Mouse (Mus musculus): ENCODE data around the gene Nav2.
A peak's percentile ranks its signal among the peaks of the same experiment; 100 is the strongest.

The Nav2 gene

DNA sequence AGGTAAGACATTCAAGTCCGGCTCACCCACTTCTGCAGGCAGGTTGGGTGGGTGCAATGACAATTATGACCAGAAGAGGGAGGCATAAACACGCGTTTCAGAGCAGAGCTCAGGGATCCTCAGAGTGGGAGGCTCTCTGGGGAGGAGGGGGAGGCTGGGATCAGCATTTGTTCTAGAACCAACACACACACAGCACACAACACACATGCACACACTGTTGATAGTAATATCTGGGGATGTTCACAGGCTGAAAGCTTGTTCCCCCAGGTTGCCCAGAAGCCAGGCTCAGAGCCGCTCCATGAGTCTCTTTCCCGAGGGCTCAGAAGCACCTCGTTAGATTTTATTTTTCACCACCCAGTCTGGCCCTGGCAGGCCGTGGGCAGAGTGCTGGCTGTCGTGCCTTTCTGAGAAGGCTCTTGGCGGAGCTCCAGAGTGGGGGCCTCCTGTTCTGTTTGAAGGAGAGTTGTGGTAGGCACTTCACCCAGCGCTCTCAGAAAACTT lies 224.4 kb downstream of the Nav2 start:
- Histone ChIP-seq H3K4me1 (replicated peaks; ENCODE audit: low read depth, low read length) (0 out of 2 replicates have a peak, but pooled peaks cover 4% of the 10 kb centered on the region), H3K4me3 (replicated peaks; ENCODE audit: low read length) (no peak overlapping the region), H3K9me3 (ENCODE audit: low read length) (peaks cover 43% of the 10 kb centered on the region), H3K36me3 (ENCODE audit: insufficient read depth, low read length) (no peaks in the 10 kb centered on the region), H3K27me3 (ENCODE audit: insufficient read depth, low read length) (no peaks in the 10 kb centered on the region; the same call in 1 of the 2 replicates)
- TF ChIP-seq NANOG (IDR thresholded peaks at IDR 0.05; ENCODE audit: borderline replicate concordance, low read length) (no peak), CTCF (conservative IDR thresholded peaks at IDR 0.05; ENCODE audit: low read length) (peak; percentile 62)

DNA sequence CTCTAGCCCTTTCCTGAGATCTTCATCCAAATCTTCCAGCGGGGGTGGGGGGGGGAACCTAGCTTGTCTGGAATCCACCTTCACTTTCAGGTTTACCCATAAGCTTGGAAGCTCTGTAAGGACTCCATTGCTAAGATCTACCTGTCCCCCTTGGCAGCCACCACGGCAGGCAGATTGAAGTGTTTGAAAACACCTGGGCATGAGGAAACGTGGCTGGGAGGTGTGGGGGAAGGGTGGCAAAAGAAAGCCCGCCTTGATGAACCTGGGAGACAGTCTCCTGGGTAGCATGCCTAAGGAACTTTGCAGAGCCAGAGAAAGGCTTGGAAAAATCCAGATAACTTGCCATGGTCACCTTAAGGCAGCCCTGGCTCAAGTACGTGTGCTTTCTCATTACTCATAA lies 225.9 kb downstream of the Nav2 start:
- H3K36me3 ChIP-seq (ENCODE audit: insufficient read depth, low read length), result no peaks in the 10 kb centered on the region
- TF ChIP-seq NANOG (IDR thresholded peaks at IDR 0.05; ENCODE audit: borderline replicate concordance, low read length), result no peak
- no peak for TF ChIP-seq CTCF (conservative IDR thresholded peaks at IDR 0.05; ENCODE audit: low read length)
- TF ChIP-seq POU5F1 (IDR thresholded peaks at IDR 0.05; ENCODE audit: borderline replicate concordance, low read length), result no peak
- H3K4me3 ChIP-seq (replicated peaks; ENCODE audit: low read length), result no peak overlapping the region
- peaks cover 28% of the 10 kb centered on the region for H3K9me3 ChIP-seq (ENCODE audit: low read length)
- 0 out of 2 replicates have a peak, but pooled peaks cover 4% of the 10 kb centered on the region for H3K4me1 ChIP-seq (replicated peaks; ENCODE audit: low read depth, low read length)
- H3K27me3 ChIP-seq (ENCODE audit: insufficient read depth, low read length), result no peaks in the 10 kb centered on the region; the same call in 1 of the 2 replicates

GRCm38 (mm10) chr7:49139762-49140161 lies 231.2 kb downstream of the Nav2 start:
- H3K36me3 ChIP-seq (ENCODE audit: insufficient read depth, low read length), result no peaks in the 10 kb centered on the region
- H3K4me3 ChIP-seq (replicated peaks; ENCODE audit: low read length), result no peak overlapping the region
- no peaks in the 10 kb centered on the region for H3K4me1 ChIP-seq (replicated peaks; ENCODE audit: low read depth, low read length)
- no peak for TF ChIP-seq NANOG (IDR thresholded peaks at IDR 0.05; ENCODE audit: borderline replicate concordance, low read length)
- TF ChIP-seq CTCF (conservative IDR thresholded peaks at IDR 0.05; ENCODE audit: low read length), result no peak
- no peak for TF ChIP-seq POU5F1 (IDR thresholded peaks at IDR 0.05; ENCODE audit: borderline replicate concordance, low read length)
- peaks cover 6% of the 10 kb centered on the region for H3K27me3 ChIP-seq (ENCODE audit: insufficient read depth, low read length)
- peaks cover 4% of the 10 kb centered on the region; the same call in 1 of the 2 replicates for H3K9me3 ChIP-seq (ENCODE audit: low read length)

- peaks cover 15% of the 10 kb centered on the region for H3K27me3 ChIP-seq (ENCODE audit: insufficient read depth, low read length)
- no peaks in the 10 kb centered on the region for H3K36me3 ChIP-seq (ENCODE audit: insufficient read depth, low read length)
- TF ChIP-seq CTCF (conservative IDR thresholded peaks at IDR 0.05; ENCODE audit: low read length) (no peak), NANOG (IDR thresholded peaks at IDR 0.05; ENCODE audit: borderline replicate concordance, low read length) (no peak), POU5F1 (IDR thresholded peaks at IDR 0.05; ENCODE audit: borderline replicate concordance, low read length) (no peak)
- no peak overlapping the region for H3K4me3 ChIP-seq (replicated peaks; ENCODE audit: low read length)
- peaks cover 12% of the 10 kb centered on the region for H3K4me1 ChIP-seq (replicated peaks; ENCODE audit: low read depth, low read length)
- no peaks in the 10 kb centered on the region for H3K9me3 ChIP-seq (ENCODE audit: low read length)
These were observed 235.4 kb downstream of the Nav2 start for GRCm38 (mm10) chr7:49143966-49144365.

- TF ChIP-seq CTCF (conservative IDR thresholded peaks at IDR 0.05; ENCODE audit: low read length) (peak; percentile 13; the same call in 1 of the 2 replicates), NANOG (IDR thresholded peaks at IDR 0.05; ENCODE audit: borderline replicate concordance, low read length) (no peak)
- peak overlapping the region; percentile 23; the same call in 1 of the 2 replicates for H3K4me3 ChIP-seq (replicated peaks; ENCODE audit: low read length)
- no peaks in the 10 kb centered on the region for H3K36me3 ChIP-seq (ENCODE audit: insufficient read depth, low read length)
- H3K4me1 ChIP-seq (replicated peaks; ENCODE audit: low read depth, low read length), result peaks cover 12% of the 10 kb centered on the region
- H3K27me3 ChIP-seq (ENCODE audit: insufficient read depth, low read length), result peaks cover 15% of the 10 kb centered on the region
- no peaks in the 10 kb centered on the region for H3K9me3 ChIP-seq (ENCODE audit: low read length)
These were observed 237.5 kb downstream of the Nav2 start for GRCm38 (mm10) chr7:49145749-49146670.

DNA sequence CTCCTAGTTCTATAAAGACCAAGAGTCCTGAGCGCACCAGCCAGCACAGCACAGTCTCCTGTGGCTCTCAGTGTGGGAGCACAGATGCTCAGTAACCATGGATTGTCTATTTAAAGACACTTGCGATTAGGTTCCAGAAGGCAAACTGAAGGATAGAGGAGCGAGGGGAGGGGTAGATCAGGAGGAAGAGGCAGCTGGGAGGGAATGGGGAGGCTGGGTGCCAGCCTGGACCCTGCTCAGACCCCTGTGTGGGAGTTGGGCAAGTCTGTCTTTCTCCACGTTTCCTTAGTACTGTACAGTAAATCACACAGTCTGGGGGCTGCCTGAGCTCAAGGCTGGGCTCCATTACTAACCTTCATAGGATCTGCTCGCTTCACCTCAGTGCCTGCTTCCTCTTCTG lies 243.8 kb downstream of the Nav2 start:
- TF ChIP-seq POU5F1 (IDR thresholded peaks at IDR 0.05; ENCODE audit: borderline replicate concordance, low read length), result no peak
- no peak for TF ChIP-seq CTCF (conservative IDR thresholded peaks at IDR 0.05; ENCODE audit: low read length)
- TF ChIP-seq NANOG (IDR thresholded peaks at IDR 0.05; ENCODE audit: borderline replicate concordance, low read length), result no peak
- no peaks in the 10 kb centered on the region for H3K9me3 ChIP-seq (ENCODE audit: low read length)
- no peaks in the 10 kb centered on the region for H3K36me3 ChIP-seq (ENCODE audit: insufficient read depth, low read length)
- no peaks in the 10 kb centered on the region for H3K4me1 ChIP-seq (replicated peaks; ENCODE audit: low read depth, low read length)
- H3K4me3 ChIP-seq (replicated peaks; ENCODE audit: low read length), result no peak overlapping the region
- no peaks in the 10 kb centered on the region for H3K27me3 ChIP-seq (ENCODE audit: insufficient read depth, low read length)

GRCm38 (mm10) chr7:49152713-49153112 lies 244.2 kb downstream of the Nav2 start:
- Histone ChIP-seq H3K4me1 (replicated peaks; ENCODE audit: low read depth, low read length) (no peaks in the 10 kb centered on the region), H3K9me3 (ENCODE audit: low read length) (no peaks in the 10 kb centered on the region), H3K27me3 (ENCODE audit: insufficient read depth, low read length) (no peaks in the 10 kb centered on the region), H3K36me3 (ENCODE audit: insufficient read depth, low read length) (no peaks in the 10 kb centered on the region), H3K4me3 (replicated peaks; ENCODE audit: low read length) (no peak overlapping the region)
- TF ChIP-seq POU5F1 (IDR thresholded peaks at IDR 0.05; ENCODE audit: borderline replicate concordance, low read length), result no peak
- no peak for TF ChIP-seq NANOG (IDR thresholded peaks at IDR 0.05; ENCODE audit: borderline replicate concordance, low read length)
- no peak for TF ChIP-seq CTCF (conservative IDR thresholded peaks at IDR 0.05; ENCODE audit: low read length)

- H3K36me3 ChIP-seq (ENCODE audit: insufficient read depth, low read length), result no peaks in the 10 kb centered on the region
- H3K27me3 ChIP-seq (ENCODE audit: insufficient read depth, low read length), result no peaks in the 10 kb centered on the region
- H3K4me3 ChIP-seq (replicated peaks; ENCODE audit: low read length), result no peak overlapping the region
- no peaks in the 10 kb centered on the region for H3K9me3 ChIP-seq (ENCODE audit: low read length)
- no peaks in the 10 kb centered on the region for H3K4me1 ChIP-seq (replicated peaks; ENCODE audit: low read depth, low read length)
- TF ChIP-seq NANOG (IDR thresholded peaks at IDR 0.05; ENCODE audit: borderline replicate concordance, low read length), result no peak
- no peak for TF ChIP-seq CTCF (conservative IDR thresholded peaks at IDR 0.05; ENCODE audit: low read length)
- no peak for TF ChIP-seq POU5F1 (IDR thresholded peaks at IDR 0.05; ENCODE audit: borderline replicate concordance, low read length)
These were observed 250.3 kb downstream of the Nav2 start for GRCm38 (mm10) chr7:49158641-49159381.

All from E14TG2a.4 (cell line).